Mouse (Mus musculus): ENCODE data around the gene Taar8c. TPM values are rescaled to one million over a fixed set of nuclear protein-coding genes. Genes with fewer than 3 reads are reported as not detected.

Taar8c gene
- polyA plus RNA-seq (2017; shearing (Covaris generic)): not detected

GRCm38 (mm10) chr10:24101812-24102211, at the start of gene Taar8c:
TSS of gene Taar8c (minus strand) at chr10:24101912.

DNA sequence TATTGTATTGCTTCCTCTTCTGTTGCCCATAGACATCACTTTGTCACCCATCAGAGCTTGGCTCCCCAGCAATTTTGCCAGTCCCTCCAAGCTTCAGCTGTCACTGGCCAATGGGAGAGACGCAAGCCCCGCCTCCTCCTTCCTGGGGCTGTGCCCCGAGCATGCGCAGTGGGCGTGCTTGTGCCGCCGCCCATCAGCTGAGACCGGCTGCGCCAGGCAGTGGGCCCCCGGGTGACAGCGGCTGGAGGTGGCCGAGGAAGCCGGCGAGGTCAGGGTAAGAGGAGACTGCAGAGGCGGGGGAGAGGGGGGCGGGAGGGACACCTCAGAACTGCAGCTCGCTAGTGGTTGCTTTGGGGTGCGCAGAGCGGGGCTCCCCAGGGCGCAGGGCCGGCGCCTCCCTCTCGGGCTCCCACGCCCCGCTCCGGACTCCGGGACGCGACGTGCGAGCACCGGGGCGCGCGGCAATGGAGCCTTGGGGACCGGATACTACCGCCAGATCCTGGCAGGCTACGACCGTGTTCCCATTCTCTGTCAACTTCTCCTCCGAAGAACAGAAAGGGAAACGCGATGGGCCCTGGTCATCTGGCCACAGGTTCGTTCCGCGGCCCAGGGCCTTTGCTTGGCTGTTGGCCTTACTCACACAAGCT, 47.5 kb upstream of the Taar8c start, which contains the start of gene Stx7:
Gene Stx7, plus strand, starts transcription at position 168 of the 647 bp plus-strand sequence.

DNA sequence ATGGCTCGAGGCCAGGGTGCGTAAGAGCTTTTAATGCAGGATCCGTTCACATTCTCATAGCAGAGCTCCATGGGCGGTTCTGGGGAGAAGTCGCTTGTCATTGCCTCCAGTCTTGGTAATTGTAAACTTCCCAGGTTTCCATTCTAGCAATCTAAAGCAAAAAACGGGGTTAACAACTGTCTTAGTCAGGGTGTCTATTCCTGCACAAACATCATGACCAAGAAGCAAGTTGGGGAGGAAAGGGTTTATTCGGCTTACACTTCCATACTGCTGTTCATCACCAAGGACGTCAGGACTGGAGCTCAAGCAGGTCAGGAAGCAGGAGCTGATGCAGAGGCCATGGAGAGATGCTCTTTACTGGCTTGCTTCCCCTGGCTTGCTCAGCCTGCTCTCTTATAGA, 7.7 kb upstream of the Taar8c start, which contains the start of gene Taar9:
Gene Taar9, minus strand, starts transcription at position 101 of the 400 bp plus-strand sequence.

DNA sequence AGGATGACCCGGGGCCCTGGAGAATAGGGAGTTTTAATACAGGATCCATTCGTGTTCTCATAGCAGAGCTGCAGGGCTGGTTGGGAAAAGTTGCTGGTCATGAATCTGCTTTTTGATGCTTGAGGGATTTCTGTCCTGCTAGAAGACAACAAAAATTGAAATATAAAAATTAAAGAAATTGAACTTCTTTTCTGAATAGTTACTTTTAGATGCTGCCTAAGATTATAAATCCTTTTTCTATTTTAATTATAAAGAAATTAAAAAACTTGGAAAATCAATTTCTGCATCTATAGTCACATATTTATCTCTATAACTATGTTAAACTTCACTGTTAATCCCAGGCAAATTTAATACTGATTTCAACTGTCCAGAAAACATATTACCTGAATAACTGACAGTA, 9.5 kb downstream of the Taar8c start, which contains the start of gene Taar8b:
Gene Taar8b, minus strand, starts transcription at position 101 of the 400 bp plus-strand sequence.

DNA sequence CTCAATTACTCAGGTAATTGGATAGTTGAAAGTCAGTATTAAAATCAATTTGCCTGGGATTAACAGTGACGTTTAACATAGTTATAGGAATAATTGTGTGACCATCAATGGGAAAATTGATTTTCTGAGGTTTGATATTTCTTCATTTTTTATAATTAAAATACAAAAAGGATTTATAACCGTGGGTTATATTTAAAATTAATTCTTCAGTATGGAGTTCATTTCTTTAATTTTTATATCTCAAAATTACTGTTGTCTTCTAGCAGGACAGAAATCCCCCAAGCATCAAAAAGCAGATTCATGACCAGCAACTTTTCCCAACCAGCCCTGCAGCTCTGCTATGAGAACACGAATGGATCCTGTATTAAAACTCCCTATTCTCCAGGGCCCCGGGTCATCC, 25.5 kb downstream of the Taar8c start, which contains the start of gene Taar8a:
Gene Taar8a, plus strand, starts transcription at position 301 of the 400 bp plus-strand sequence.

Other genes starting within 250 kb of the Taar8c start
- gene Vnn1, start 207.2 kb downstream of the Taar8c start, polyA plus RNA-seq (2017; shearing (Covaris generic)): not detected
- gene Taar1, start 181.6 kb downstream of the Taar8c start, polyA plus RNA-seq (2017; shearing (Covaris generic)): not detected
- not detected for gene Taar2, start 163.3 kb downstream of the Taar8c start, polyA plus RNA-seq (2017; shearing (Covaris generic))
- not detected for gene Taar3, start 152.4 kb downstream of the Taar8c start, polyA plus RNA-seq (2017; shearing (Covaris generic))
- gene Taar4, start 141.4 kb downstream of the Taar8c start, polyA plus RNA-seq (2017; shearing (Covaris generic)): not detected
- not detected for gene Taar5, start 131.2 kb downstream of the Taar8c start, polyA plus RNA-seq (2017; shearing (Covaris generic))
- gene Taar6, start 116.3 kb downstream of the Taar8c start, polyA plus RNA-seq (2017; shearing (Covaris generic)): not detected
- gene Taar7a, start 108.4 kb downstream of the Taar8c start, polyA plus RNA-seq (2017; shearing (Covaris generic)): not detected
- not detected for gene Taar7b, start 102.0 kb downstream of the Taar8c start, polyA plus RNA-seq (2017; shearing (Covaris generic))
- gene Taar7d, start 74.7 kb downstream of the Taar8c start, polyA plus RNA-seq (2017; shearing (Covaris generic)): not detected
- gene Taar7e, start 64.3 kb downstream of the Taar8c start, polyA plus RNA-seq (2017; shearing (Covaris generic)): not detected
- gene Taar7f, start 52.4 kb downstream of the Taar8c start, polyA plus RNA-seq (2017; shearing (Covaris generic)): not detected
- not detected for gene Taar8a, start 25.4 kb downstream of the Taar8c start, polyA plus RNA-seq (2017; shearing (Covaris generic))
- not detected for gene Taar8b, start 9.6 kb downstream of the Taar8c start, polyA plus RNA-seq (2017; shearing (Covaris generic))
- not detected for gene Taar9, start 7.6 kb upstream of the Taar8c start, polyA plus RNA-seq (2017; shearing (Covaris generic))
- 22.1 TPM for gene Stx7, start 47.4 kb upstream of the Taar8c start, polyA plus RNA-seq (2017; shearing (Covaris generic))
- gene Moxd1, start 121.6 kb upstream of the Taar8c start, polyA plus RNA-seq (2017; shearing (Covaris generic)): 0.16 TPM

All from effector memory CD4-positive, alpha-beta T cell, adult 5 months (primary cell).